Mouse (Mus musculus): ENCODE results near the gene Pex5l.

Gene Pex5l

DNA sequence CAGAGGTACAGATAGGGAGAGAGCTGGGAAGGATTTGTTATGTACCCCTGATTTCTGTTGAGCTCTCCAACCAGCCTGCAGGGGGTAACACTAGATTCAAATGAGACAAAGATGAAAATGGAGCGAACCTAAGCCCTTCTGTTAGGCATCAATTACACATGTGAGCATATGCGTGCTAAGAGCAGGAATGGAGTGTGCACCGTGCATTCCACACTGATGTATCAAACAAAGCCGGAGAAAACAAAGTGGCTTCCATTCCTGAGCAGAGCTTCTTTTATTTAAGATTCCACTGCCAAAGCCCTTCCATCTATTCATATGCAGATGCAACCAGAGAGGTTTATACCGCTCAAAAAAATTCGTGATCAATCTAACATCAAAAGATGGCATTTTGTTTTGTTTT lies 79.5 kb downstream of the Pex5l start:
- no peak for DNase-seq (ENCODE audit: low read depth)

DNA sequence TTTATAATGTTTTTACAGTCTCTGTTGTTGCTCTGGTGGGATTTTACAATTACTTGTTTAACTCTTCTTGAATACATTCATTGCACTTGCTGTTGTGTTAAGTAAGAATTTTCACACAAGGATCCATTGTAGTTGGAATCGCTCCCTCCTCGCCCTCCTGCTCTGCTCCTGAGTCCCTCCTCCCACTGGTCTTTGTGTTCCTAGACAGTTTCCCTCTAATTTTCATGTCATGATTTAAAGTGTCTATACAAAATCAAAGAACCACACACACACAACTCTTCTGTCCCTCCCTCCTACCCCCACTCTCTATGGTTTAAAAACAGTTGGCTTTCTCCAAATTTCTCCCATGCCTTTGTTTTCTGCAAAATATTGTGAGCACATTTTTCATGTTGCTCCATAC lies 81.6 kb downstream of the Pex5l start:
- no peak for DNase-seq (ENCODE audit: low read depth)

DNA sequence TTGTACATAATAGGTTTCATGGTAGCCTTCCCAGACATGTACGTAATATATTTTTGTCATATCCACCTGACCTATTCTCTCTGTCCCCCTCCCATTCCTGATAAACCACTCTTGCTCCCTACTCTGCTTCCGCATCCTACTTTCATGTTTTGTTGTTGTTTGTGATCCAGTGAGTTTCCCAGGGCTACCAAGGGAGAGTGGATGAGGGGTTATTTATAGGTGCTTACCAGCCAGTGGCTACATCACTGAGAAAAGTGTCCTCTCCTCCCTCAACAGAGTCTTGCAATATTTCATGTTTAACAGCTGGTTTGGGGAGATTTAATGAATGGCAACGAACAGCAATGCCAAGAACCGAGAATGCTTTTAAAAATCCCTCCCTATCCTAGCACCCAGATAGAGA lies 82.0 kb downstream of the Pex5l start:
- DNase-seq (ENCODE audit: low read depth): no peak

DNA sequence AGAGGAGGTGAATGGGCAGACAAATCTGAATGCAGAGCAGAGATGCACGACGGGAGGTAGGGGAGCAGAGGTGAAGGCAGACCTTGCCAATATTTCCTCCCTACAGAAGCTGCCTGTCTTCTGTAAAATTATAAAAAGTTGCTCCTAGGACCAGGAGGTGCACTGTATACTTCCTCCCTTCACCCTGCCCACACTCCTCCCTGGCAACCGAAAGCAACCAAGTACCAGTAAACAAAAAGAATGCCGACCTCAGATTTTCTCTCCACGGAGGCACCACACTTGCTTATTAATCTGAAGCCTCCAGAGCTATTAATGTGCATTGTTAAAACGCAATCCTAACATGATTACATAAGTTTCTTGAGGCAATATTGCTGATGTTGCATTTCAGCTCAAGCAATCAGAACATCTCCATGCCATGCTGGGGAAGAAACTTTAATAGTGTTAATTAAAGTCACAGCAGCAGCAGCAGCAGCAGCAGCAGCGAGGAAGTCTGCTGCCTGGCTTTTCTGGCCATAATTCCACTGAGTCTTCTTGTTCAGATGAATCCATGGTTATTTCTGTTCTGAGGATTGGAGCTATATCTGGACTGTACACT lies 82.6 kb downstream of the Pex5l start:
- no peak for DNase-seq (ENCODE audit: low read depth)

DNA sequence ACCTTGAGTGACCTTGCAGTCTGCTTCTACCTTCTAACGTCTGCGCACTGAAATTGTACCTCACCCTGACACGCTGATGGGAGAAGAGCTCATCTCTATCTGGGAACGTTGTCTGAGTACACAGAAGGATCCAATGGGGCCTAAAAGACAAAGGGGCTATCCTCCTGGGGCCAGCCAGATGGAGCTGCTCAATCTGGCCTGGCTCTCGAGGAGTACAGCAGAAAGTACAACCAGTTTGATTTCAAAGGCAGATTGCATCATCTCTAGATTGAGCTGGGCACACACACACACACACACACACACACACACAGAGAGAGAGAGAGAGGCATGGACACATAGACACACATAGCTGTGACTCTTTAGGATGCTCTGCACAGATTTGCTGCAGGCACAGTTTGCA lies 94.7 kb downstream of the Pex5l start:
- DNase-seq (ENCODE audit: low read depth): no peak

DNA sequence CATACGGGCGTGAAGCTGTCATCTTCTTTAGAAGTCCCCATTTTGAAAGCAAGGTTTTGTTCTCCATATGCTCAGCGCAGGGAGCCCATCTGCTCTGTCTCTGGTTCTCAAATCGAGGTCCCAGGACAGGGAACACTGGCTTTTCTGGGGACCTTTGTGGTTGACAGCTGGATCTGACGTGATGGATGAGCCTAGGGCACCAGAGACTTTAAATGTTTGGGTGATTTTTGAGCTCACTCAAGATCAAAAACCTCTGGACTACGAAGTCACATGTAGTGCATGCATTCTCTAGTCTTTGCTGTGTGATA lies 98.3 kb downstream of the Pex5l start:
- DNase-seq (ENCODE audit: low read depth): no peak

DNA sequence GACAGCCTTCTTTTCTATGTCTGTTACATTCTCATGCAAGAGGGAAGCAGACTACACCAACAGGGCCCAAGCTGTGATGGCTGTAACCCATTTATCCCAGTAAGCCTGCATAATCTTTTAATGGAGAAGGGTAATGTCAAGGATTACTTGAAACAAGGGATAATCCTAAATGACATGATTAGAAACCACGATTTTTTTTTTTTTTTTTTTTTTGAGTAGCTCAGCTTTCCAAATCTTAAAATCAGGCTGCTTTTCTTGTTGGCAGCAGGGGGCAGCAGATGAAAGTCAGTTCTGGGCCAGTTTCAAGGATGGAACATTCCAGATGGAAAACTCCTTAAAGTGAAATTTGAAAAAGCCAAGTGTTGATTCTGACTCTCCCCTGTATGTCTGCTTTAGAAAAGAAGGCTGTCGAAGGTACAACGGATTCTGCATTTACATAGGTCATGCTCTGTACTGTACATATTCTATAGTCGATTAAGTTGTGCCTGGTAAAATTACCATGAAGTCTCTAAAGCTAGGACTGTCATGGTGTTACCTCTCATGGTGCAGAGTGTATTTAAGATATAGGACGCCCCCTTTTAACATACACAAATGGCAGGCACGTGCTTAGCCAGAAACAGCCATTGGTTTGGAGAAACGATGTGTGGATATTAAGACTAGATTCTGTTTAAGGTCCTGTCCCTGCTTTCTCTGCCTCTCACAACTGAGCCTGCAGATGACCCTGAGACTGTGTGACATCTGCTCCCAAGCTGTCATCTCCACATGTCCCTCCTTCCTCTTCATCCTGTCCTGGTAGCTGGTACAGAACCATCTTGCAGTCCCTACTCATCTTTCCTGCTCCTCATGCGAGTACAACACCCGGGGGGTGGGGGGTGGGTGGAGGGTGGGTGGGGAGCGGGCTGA lies 98.9 kb downstream of the Pex5l start:
- no peak for DNase-seq (ENCODE audit: low read depth)

DNA sequence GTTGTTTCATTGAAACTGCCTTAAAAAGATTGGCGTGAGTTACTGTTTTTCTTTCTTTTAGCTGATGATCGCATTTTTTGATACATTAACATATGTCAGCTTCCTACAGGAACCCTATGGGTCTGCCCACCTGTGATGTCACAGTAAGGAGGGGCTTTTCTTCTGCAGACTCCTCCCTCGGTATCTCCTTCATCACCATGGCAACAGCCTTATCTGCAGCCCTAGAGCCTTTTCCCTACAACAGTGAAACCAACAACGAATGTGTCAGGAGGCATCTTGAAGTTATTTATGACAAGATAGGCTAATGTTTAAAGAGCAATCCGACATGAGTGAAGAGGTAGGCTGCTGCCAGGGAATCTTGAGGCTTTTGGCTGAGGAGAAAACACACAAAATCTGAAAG lies 118.5 kb downstream of the Pex5l start:
- no peak for DNase-seq (ENCODE audit: low read depth)

DNA sequence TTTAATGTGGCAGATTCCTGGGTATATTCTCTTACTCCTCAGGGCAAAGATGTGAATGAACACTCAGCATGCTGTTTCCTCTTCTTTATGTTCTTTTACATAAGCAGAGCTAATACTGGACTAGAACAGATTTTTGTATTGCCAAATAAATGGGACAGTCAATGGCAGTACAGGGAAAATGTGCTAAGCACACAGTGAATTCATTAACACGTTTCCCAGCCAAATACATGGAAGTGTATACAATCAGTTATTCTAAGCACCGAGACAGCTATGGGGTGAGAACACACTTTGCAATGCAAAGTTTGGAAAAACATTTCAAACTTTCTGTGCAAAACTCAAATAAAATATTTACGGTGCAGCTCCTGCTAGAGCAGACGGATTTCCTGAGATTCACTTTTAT lies 139.1 kb downstream of the Pex5l start:
- no peak for DNase-seq (ENCODE audit: low read depth)

DNA sequence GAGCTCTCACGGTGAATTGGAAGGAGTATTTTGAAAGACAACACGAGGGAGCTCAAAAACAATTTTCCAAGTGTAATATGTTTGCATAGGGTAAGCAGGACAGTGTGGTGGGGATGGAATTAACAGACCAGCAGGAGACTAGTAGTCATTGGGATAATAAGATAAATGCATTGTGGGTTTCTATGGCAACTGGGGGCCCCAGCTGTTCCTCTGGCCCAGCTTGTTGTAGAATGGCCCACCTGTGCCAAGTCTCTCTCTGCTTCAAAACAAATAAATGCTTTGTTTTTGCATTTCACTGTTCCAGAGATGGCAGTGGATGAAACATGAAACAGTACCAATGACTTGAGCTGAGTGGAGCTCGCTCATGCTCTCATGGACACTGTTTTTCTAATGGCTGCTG lies 141.3 kb downstream of the Pex5l start:
- DNase-seq (ENCODE audit: low read depth): no peak

DNA sequence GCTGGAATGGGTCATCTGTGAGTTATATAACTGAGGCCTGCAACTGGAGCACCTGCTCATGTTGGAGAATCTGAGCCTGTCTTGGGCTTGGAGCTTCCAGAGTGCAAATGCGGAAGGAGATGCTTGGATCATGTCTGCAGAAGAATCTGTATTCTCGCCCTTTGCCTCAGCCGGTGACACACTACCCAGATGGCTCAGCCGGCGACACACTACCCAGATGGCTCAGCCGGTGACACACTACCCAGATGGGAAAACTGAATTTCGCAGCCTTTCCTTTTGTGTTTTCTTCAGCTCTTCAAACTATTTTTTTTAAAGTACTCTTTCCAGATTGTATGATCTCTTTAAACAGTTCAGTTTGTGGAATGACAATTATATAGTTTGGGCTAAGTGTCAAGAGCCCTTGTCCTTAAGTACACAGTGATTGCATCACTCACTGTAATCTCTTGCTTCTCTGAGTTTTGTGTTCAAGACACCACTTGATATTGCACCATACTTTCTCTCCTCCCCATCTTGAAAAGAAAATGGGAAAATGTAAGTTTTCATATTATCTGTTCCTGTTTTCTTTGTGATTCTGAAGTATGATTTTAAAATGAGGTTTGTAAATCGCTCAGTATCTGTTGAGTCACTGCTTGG lies 142.5 kb downstream of the Pex5l start:
- no peak for DNase-seq (ENCODE audit: low read depth)

DNA sequence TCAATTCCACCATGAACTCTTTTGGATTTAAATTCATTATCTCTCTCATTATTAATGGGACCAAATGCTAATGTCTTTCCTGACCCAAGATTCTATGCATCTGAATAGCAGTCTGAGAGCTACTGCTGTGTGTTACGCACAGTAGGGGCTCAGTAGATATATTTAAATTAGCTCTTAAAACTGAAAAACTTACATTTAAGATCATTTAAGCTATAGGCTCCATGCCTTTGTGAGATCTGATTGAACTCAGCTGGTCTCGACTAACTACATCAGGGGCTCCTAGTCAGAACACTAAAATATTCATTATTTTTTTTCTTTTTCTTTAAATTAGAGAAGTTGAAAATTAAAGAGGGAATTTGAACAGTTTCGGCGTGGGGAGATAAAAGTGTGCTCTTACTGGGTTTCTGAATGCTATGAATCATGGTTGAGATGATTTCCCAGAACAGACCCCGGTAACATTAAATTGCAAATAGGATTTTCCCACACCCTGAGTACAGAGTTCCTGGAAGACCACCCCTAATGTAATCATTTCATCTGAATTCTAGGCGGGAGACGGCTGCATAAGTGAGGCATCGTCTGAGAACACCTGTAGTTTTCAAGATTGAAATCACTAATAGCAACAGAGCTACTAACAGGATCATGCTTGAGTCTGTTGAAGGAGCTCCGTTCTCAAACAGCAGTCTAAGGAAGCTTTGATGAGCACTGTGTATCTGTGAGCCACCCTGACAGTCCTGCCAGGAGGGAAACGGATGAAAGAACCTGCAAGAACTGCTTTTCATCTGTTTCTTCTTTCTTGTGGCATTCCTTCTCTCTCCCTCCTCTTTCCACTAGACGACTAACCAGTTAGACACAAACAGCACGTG lies 151.1 kb downstream of the Pex5l start:
- no peak for DNase-seq (ENCODE audit: low read depth)

DNA sequence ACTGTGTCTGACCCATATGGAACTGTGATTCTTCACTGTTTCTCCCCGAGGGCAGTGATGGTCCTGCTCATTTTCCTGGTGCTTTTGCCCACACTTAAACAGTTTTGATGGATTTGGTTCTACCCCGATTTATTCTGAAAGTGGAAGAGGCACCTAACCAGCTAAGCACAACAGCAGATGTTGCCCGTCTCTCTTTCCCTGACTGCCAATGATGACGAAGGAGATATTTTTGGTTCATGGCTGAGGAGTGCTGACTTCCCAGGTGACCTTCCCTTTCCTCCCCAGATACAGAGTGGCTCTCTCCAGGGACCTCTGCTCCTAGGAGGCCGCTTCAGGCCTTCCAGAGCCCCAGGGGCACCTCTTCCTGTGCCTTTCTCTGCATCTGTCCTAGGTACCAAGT lies 155.2 kb downstream of the Pex5l start:
- no peak for DNase-seq (ENCODE audit: low read depth)

DNA sequence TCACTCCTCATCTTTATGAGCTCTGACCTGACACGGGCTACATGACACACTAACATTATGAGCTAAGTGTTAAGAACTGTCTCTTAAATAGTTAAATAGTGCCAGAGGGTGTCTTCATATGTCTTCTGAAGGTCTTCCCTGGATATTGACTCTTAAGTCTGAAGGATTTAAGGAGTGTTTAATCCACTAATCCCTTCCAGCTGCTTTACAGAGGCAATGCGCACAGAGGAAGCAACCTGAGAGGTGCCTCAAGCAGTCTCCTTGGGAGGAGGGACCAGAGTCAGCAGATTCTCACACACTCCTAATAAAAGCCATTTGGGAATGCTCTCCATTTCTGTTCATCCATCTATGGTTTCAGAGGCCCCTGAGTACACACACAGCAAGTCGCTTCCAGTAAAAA lies 157.9 kb downstream of the Pex5l start:
- no peak for DNase-seq (ENCODE audit: low read depth)

DNA sequence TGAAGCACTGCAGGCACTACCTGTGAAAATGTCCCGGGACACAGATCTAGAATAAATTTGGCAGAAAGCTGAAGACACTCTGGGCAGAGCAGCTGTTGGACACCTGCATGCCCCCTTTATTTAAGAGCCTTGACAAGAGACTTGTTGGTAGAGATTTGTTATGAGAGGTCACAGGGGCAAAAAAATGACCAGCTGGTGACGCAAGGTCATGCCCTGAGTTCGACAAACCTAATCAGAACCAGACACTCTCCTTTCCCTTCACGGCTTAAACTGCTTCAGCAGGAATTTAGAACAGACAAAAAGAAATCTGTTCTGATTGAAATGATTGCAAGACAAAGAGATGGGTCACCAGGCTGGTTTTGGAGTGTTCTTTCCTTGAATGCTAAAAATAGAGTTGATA lies 163.1 kb downstream of the Pex5l start:
- no peak for DNase-seq (ENCODE audit: low read depth)

DNA sequence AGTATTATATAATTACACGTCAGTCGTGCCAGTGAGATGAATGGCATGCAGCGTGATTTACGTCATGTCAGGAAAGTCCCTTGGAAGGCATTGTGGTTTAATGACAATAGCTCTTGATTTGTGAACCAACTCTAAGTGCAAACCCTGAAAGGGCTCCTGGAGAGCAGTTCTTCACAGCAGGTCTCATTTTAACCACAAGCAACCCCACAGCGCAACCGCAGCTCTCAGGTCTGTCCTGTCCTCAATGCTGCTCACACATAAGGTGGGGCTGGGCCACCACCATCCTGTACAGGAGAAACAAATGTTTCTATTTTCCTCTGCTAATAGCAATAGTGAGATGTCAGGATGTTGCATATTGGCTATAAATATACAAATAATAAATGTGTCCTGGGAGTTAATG lies 163.8 kb downstream of the Pex5l start:
- DNase-seq (ENCODE audit: low read depth): no peak

DNA sequence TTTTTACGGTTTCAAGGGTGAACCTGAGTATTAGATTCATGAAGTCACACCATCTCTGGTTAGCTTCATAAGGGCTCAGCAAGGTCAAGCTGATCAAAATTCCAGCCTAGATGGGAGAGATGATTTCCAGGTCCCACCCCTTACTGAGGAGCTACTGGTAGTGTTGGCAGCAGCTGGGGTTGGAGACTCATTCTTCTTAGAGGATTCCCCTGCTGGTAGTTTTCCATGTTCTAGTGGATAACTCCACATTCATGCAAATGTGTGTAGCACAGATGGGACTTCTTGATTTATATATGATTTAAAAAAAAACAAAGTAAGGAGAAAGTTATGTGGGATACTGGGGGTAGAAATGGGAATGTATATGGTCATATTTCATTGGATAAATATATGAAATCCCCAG lies 172.8 kb downstream of the Pex5l start:
- no peak for DNase-seq (ENCODE audit: low read depth)

DNA sequence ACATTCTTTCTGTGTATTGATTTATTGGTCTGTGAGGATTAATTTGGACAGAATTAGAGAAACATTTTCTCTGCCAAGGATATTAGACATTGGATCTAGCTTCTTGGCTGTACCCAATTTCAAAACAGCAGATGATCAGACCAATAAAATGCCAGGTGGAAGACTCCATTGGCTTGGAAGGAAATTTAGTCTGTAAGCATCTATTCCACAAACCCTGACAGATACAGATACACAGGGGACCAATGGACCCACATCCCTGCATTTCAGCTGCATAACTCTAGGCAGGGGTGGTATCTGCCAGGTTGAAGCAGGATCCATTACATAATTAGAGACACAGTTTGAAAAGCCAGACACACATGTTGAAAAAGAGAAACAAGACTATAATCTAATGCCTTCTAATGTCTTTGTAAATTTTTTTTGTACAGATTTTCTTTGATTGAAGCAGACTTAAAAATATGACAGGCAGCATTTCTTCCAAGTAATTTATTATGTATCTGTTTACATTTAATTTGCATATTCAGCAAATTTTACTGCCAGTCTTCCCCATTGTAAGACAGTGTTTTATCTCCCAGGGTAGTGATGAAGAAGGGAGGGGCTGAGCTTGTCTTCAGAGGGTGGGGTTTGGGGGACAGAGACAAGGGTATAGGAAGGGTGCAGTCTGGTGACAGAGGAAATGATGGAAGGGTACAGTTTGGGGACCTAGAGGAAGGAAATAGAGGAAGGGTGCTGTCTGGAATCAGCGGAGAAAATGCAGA lies 174.2 kb downstream of the Pex5l start:
- DNase-seq (ENCODE audit: low read depth): no peak

DNA sequence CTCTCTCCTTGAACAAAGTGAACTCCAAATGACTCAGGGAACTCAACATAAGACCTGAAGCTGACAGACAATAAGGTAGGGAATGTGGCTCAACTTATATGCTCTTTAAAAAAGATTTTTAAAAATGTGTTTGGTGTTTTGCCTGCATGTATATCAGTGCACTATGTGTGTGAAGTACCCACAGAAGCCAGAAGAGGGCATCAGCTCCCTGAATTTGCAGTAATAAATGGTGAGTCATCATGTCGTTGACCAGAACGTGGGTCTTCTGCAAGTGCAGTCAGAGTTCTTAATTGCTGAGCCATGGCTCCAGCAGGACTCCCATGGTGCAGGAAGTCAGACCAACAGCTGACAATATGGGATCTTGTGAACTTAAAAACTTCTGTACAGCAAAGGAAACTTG lies 177.5 kb downstream of the Pex5l start:
- no peak for DNase-seq (ENCODE audit: low read depth)

DNA sequence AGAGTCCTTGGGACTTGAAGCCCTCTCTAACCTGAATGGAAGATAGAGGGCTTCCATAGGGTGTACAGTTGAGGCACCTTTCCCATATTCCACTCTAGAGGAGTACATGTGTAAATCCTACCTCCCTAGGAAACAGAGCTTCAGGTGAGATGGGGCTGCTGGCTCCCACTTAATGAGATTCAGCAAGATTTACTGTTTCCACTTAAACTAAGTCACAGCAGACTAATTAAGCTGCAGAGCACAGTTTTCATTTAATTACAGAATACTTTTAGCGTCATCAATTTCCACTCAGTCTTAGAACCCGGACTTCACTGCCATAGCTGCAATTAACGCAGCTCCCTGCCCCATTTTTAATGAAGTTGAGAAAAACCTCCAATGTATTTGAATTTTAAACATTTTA lies 181.6 kb downstream of the Pex5l start:
- no peak for DNase-seq (ENCODE audit: low read depth)

DNA sequence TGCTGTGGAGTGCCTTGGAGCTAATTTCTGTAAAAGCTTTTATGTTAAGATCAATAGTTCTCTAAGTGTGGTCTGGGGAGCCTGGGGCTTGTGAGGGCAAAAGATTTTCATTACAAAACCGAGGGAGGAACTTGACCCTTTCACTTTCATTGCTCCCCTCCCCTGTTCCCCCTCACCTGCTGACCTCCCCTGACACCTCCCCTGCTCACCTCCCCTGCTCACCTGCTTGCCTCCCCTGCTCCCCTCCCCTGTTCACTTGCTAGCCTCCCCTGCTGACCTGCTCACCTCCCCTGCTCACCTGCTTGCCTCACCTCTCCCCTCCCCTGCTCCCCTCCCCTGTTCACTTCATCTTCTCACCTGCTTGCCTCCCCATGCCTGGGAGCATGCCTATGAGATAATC lies 191.7 kb downstream of the Pex5l start:
- DNase-seq (ENCODE audit: low read depth): no peak

DNA sequence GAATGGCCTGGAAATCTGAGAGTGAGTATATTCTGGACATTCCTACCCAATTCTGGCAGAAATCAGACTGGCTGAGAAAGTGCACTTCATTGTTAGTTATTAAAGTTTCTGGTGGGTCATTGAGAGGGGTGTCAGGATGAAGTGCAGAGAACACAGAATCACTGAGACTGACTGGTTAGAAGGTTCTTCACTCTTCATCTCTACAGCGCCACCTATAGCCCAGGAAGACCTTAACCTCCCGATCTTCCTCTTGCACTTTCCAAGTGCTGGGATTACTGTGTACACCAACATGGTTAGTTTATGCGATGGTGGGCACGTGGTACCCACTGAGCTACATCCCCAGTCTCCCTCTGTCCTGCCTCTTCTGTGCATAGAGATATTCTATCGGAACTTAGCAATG lies 195.6 kb downstream of the Pex5l start:
- no peak for DNase-seq (ENCODE audit: low read depth)

Measured in naive thymus-derived CD4-positive, alpha-beta T cell, adult 2 months (primary cell).